Mouse (Mus musculus) gastrocnemius, postnatal 4 days (tissue): ENCODE results near the gene Nhej1. TPM values are rescaled to one million over a fixed set of nuclear protein-coding genes. Genes with fewer than 3 reads are reported as not detected.

Source experiments
- DNase-seq, 2 experiments: peaks; one replicate each; pipeline ENCODE4 v3.0.0; 2021 to 2022; ENCODE audit warnings: low spot score in 2 of 2, mixed read lengths in 2 of 2
- total RNA-seq, 2 experiments: library from RNA; stranded (reverse); gene quantifications; 2 replicates each; pipeline ENCODE4 v1.2.3; 2021

Nhej1 gene
- total RNA-seq, 2 experiments from 2014 or later: 3.5 to 5.3 TPM

GRCm38 (mm10) chr1:74939762-74940161 is 185.2 kb downstream of the Nhej1 start:
- DNase-seq: no peak

DNA sequence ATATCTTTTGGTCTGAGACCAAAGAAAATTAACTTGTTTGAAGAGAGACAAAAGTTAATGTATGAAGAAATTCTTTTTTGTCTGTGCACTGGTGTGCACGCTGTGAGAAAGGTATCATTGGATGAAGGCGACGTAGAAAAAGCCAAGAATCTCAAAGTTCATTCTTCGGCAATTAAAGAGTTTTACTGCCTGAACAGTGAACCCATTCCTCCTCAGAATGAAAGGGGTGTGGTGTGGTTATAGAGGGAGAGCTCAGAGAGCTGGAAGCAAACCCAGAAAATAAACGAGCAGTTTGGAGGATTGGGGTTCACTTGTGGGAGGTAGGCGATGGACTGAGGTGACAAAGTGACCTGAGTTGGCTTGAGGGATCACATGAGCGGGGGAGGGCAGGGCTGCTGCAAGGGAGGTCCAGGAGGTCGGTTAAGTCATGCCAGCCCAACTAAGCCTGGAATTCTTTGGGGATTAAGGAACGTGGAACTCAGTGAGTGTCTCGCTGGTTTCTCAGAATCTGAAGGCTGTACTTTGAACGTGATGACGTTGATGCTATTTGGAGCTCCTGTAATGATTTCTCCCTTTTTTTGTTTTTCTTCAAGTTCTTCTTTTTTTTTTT is 188.7 kb downstream of the Nhej1 start:
- no peak for DNase-seq

- no peak for DNase-seq
Measured at GRCm38 (mm10) chr1:74935402-74935801, 189.6 kb downstream of the Nhej1 start, which contains the start of gene Cfap65. Gene Cfap65 (minus strand): TSS chr1:74935599.

- no peak for DNase-seq
Measured at GRCm38 (mm10) chr1:74927621-74928296, 197.2 kb downstream of the Nhej1 start.

DNA sequence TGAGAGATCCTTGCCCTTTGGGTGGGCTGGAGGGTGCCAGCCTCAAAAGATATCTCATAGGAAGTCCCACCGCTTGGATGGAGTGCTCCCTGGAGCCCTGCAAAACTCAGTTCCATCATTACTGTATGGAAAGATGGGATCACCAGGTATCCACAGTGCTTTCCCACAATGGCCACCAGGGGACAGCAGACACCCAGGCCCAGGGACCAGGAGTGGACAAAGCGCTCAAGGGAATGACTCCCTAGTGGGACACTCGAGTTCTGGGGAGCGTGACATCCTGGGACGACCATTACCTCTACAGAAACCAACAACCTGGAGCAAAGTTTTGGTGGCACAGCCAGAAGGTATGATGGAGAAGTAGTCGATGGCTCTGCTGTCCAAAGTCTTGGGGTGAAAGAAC is 198.3 kb downstream of the Nhej1 start:
- no peak for DNase-seq

DNA sequence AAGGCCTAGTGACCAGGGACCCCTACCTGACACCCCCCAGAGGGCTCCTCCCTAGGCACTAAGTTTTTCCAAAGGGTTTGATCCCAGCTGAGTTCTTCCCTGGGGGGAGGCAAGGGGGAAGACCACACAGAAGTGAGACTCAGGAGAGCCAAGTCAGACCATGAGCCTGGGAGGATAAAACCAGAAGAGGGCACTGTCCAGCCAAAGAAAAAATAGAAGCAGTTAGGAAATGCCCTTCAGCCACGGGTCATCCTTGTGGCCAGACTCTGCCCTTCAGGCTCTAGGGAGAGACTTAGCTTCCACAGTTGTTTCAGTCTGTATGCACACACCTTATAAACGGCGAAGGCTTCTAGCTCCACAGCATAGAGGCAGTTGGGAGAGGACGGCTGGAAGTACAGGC is 200.5 kb downstream of the Nhej1 start:
- peak in 1 of 2 experiments; percentile 5 for DNase-seq

Other genes with a start within 250 kb of the Nhej1 start
- not detected for gene Fev, start 239.8 kb downstream of the Nhej1 start, total RNA-seq
- not detected for gene Cryba2, start 232.1 kb downstream of the Nhej1 start, total RNA-seq
- not detected for gene Cfap65, start 189.6 kb downstream of the Nhej1 start, total RNA-seq
- under 1 TPM; 0.15 to 0.21 TPM for gene Ihh, start 173.5 kb downstream of the Nhej1 start, total RNA-seq
- under 1 TPM; 0.16 to 0.39 TPM for gene Slc23a3, start 8.7 kb upstream of the Nhej1 start, total RNA-seq
- gene Cnppd1, start 17.5 kb upstream of the Nhej1 start, total RNA-seq: 10 to 100 TPM; 29.1 to 29.7 TPM
- 10 to 100 TPM; 31.3 to 31.5 TPM for gene Retreg2, start 17.6 kb upstream of the Nhej1 start, total RNA-seq
- 10 to 100 TPM; 15.6 to 17.5 TPM for gene Zfand2b, start 43.4 kb upstream of the Nhej1 start, total RNA-seq
- gene Abcb6, start 55.2 kb upstream of the Nhej1 start, total RNA-seq: 10 to 100 TPM; 29.8 to 31.8 TPM
- gene Ankzf1, start 67.0 kb upstream of the Nhej1 start, total RNA-seq: 10 to 100 TPM in 1 of 2 experiments, 1 to 10 TPM in 1; 9.4 to 12.7 TPM
- gene Atg9a, start 67.0 kb upstream of the Nhej1 start, total RNA-seq: 10 to 100 TPM; 47.0 to 51.4 TPM
- gene Glb1l, start 85.6 kb upstream of the Nhej1 start, total RNA-seq: 10 to 100 TPM; 10.5 to 11.9 TPM
- 10 to 100 TPM; 47.4 to 49.0 TPM for gene Stk16, start 85.6 kb upstream of the Nhej1 start, total RNA-seq
- 100 to 1,000 TPM; 486 to 515 TPM for gene Tuba4a, start 94.7 kb upstream of the Nhej1 start, total RNA-seq
- gene A630095N17Rik, start 106.9 kb upstream of the Nhej1 start, total RNA-seq: not detected
- gene Dnajb2, start 111.2 kb upstream of the Nhej1 start, total RNA-seq: 10 to 100 TPM; 41.5 to 48.8 TPM
- gene Ptprn, start 139.3 kb upstream of the Nhej1 start, total RNA-seq: under 1 TPM; 0.07 to 0.23 TPM
- gene Resp18, start 153.2 kb upstream of the Nhej1 start, total RNA-seq: not detected
- gene Dnpep, start 192.8 kb upstream of the Nhej1 start, total RNA-seq: 10 to 100 TPM; 65.0 to 70.5 TPM
- 1,000 to 10,000 TPM; 1,760 to 1,859 TPM for gene Des, start 235.1 kb upstream of the Nhej1 start, total RNA-seq